Mouse (Mus musculus): ENCODE data around the gene Copz1. TPM values are rescaled to one million over a fixed set of nuclear protein-coding genes. Genes with fewer than 3 reads are reported as not detected.

Gene Copz1
- total and polyA plus RNA-seq, 3 experiments: 80.0 to 271 (median 148) TPM

DNA sequence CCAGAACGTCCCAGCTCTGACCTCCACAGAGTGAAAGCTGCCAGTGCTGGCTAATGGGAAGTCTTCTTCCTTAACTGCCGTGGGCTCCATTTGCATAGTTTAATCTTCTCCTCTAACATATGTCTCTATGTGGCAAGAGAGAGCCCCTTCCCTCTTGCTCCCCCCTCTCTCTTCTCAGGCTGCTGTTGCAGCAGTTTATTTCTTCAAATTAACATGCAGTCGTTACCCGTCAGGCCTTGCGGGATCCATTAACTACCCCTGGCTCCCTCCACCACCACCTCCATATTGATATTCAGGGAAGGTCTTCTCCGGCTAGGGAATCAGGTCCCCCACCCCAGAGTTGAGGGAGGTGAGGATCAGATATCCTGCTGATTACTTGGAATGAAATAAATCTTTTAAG lies 24.8 kb downstream of the Copz1 start:
- Histone ChIP-seq H3K4me3 (replicated peaks in 1 of 3; ENCODE audit: low read depth in 2 of 3, low read length in 2 of 3, poor library complexity in 1 of 3) (no peak overlapping the region), H3K9ac (ENCODE audit: insufficient read depth, low read depth) (no peak overlapping the region), H3K36me3 (replicated peaks in 1 of 2; ENCODE audit: control insufficient read depth in 1 of 2, insufficient read depth in 1 of 2, low read length in 1 of 2) (peaks cover 28 to 74% of the 10 kb centered on the region in 2 experiments), H3K27me3 (replicated peaks) (no peaks in the 10 kb centered on the region), H3K9me3 (replicated peaks; ENCODE audit: low read length) (no peaks in the 10 kb centered on the region), H3K4me2 (ENCODE audit: insufficient read depth, low read depth, poor library complexity, severe bottlenecking) (no peak overlapping the region), H3K4me1 (ENCODE audit: control insufficient read depth in 1 of 2, insufficient read depth in 2 of 2) (peaks cover 9 to 59% of the 10 kb centered on the region in 2 experiments), H3K79me2 (replicated peaks; ENCODE audit: control insufficient read depth, extremely low read depth, insufficient read depth, poor library complexity, severe bottlenecking) (no peaks in the 10 kb centered on the region), H3K27ac (ENCODE audit: insufficient read depth, low read depth) (no peak overlapping the region)
- no peak for DNase-seq (ENCODE audit: extremely low read depth)
- dilution Hi-C loops (cut with MboI; ENCODE audit: extremely low pct_ligation_motif_present, extremely low pct_unique_long_range_greater_than_20kb, low sequenced_read_pairs): no loop called here
- TF ChIP-seq UBTF (IDR thresholded peaks at IDR 0.05; ENCODE audit: low read depth, low read length) (no peak), USF2 (conservative IDR thresholded peaks at IDR 0.05; ENCODE audit: low read depth, low read length) (no peak), MEF2A (IDR thresholded peaks at IDR 0.05; ENCODE audit: borderline replicate concordance, low read depth, low read length) (no peak), MAZ (IDR thresholded peaks at IDR 0.05; ENCODE audit: low read depth, low read length) (no peak), POLR2A (IDR thresholded peaks at IDR 0.05; ENCODE audit: low read depth, low read length) (no peak), RCOR1 (conservative IDR thresholded peaks at IDR 0.05; ENCODE audit: low read depth, low read length) (no peak), SMC3 (IDR thresholded peaks at IDR 0.05; ENCODE audit: low read depth, low read length) (no peak), ZKSCAN1 (IDR thresholded peaks at IDR 0.05; ENCODE audit: borderline replicate concordance, low read depth, low read length) (no peak), ETS1 (conservative IDR thresholded peaks at IDR 0.05; ENCODE audit: low read depth, low read length) (no peak), USF1 (IDR thresholded peaks at IDR 0.05; ENCODE audit: low read depth, low read length) (no peak), RAD21 (IDR thresholded peaks at IDR 0.05; ENCODE audit: low read depth, low read length) (no peak), NRF1 (IDR thresholded peaks at IDR 0.05; ENCODE audit: low read depth, low read length) (no peak), CHD1 (IDR thresholded peaks at IDR 0.05; ENCODE audit: low read depth, low read length) (no peak), POLR2AphosphoS2 (IDR thresholded peaks at IDR 0.05; ENCODE audit: low read depth, low read length) (no peak), EP300 (IDR thresholded peaks at IDR 0.05; ENCODE audit: low read length) (no peak), E2F4 (IDR thresholded peaks at IDR 0.05; ENCODE audit: insufficient replicate concordance, low read depth, low read length) (no peak), GABPA (IDR thresholded peaks at IDR 0.05; ENCODE audit: insufficient replicate concordance, low read depth, low read length) (no peak), PAX5 (IDR thresholded peaks at IDR 0.05; ENCODE audit: low read length) (no peak)
- in situ Hi-C loops (cut with MboI; ENCODE audit: low pct_ligation_motif_present, low pct_unique_long_range_greater_than_20kb, low sequenced_read_pairs): no loop called here

DNA sequence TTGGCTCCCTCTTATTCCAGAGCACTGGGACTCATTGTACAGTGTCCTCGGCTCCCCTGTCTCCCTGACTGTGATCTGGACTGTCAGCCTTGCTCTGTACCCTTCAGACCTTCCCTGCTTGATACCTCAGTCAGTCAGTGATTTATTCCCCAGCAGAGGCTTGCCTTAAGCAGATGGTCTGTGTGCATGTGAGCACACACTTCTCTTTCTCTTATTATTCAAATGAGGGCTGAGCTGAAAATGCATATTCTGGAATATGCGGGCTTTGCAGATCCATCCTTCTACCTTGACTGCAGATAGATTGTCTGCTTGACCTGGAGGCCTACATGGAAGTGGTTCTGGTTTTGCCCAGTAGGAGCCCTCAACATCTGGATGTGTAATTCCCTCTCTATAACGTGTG lies 25.5 kb downstream of the Copz1 start:
- Histone ChIP-seq H3K36me3 (replicated peaks in 1 of 2; ENCODE audit: control insufficient read depth in 1 of 2, insufficient read depth in 1 of 2, low read length in 1 of 2) (peaks cover 25 to 67% of the 10 kb centered on the region in 2 experiments), H3K27me3 (replicated peaks) (no peaks in the 10 kb centered on the region), H3K79me2 (replicated peaks; ENCODE audit: control insufficient read depth, extremely low read depth, insufficient read depth, poor library complexity, severe bottlenecking) (no peaks in the 10 kb centered on the region), H3K4me3 (replicated peaks in 1 of 3; ENCODE audit: low read depth in 2 of 3, low read length in 2 of 3, poor library complexity in 1 of 3) (no peak overlapping the region), H3K27ac (ENCODE audit: insufficient read depth, low read depth) (no peak overlapping the region), H3K4me1 (ENCODE audit: control insufficient read depth in 1 of 2, insufficient read depth in 2 of 2) (peaks cover 9 to 66% of the 10 kb centered on the region in 2 experiments), H3K9ac (ENCODE audit: insufficient read depth, low read depth) (no peak overlapping the region), H3K9me3 (replicated peaks; ENCODE audit: low read length) (no peaks in the 10 kb centered on the region), H3K4me2 (ENCODE audit: insufficient read depth, low read depth, poor library complexity, severe bottlenecking) (no peak overlapping the region)
- dilution Hi-C loops (cut with MboI; ENCODE audit: extremely low pct_ligation_motif_present, extremely low pct_unique_long_range_greater_than_20kb, low sequenced_read_pairs): no loop called here
- TF ChIP-seq RAD21 (IDR thresholded peaks at IDR 0.05; ENCODE audit: low read depth, low read length): no peak
- peak; percentile 61 for TF ChIP-seq BHLHE40 (IDR thresholded peaks at IDR 0.05; ENCODE audit: low read depth, low read length)
- DNase-seq (ENCODE audit: extremely low read depth): no peak
- in situ Hi-C loops (cut with MboI; ENCODE audit: low pct_ligation_motif_present, low pct_unique_long_range_greater_than_20kb, low sequenced_read_pairs): no loop called here
